Mouse (Mus musculus) stomach, postnatal 0 days (tissue): ENCODE results near the gene Eppin. TPM values are rescaled to one million over a fixed set of nuclear protein-coding genes. Genes with fewer than 3 reads are reported as not detected.

Experiments used
- ATAC-seq: fragments of 200-750 bp; cut with Nextera tagmentation; 2 replicates; pipeline ENCODE4 v1.8.0; 2017; ENCODE audit not compliant: low FRiP score, low TSS enrichment
- DNase-seq: peaks from one replicate; pipeline ENCODE4 v3.0.0-alpha.2; 2016; ENCODE audit warnings: low spot score
- H3K27ac ChIP-seq: fragments of 300-500 bp; sonication (generic); replicated peaks from 2 replicates; pipeline ENCODE4 v1.5.1; 2014; ENCODE audit warnings: mild to moderate bottlenecking, control low read depth
- H3K27me3 ChIP-seq: fragments of 300-500 bp; sonication (generic); 2 replicates; pipeline ENCODE4 v1.6.1; 2014; ENCODE audit warnings: low read length; ENCODE audit not compliant: control insufficient read depth, insufficient read depth
- H3K36me3 ChIP-seq: fragments of 300-500 bp; sonication (generic); 2 replicates; pipeline ENCODE4 v1.6.1; 2014; ENCODE audit warnings: low read length, mixed read lengths; ENCODE audit not compliant: control insufficient read depth, insufficient read depth
- H3K4me1 ChIP-seq: fragments of 300-500 bp; sonication (generic); replicated peaks from 2 replicates; pipeline ENCODE4 v1.6.1; 2014; ENCODE audit warnings: antibody characterized with exemption; ENCODE audit not compliant: control insufficient read depth, insufficient read depth
- H3K4me2 ChIP-seq: fragments of 300-500 bp; sonication (generic); replicated peaks from 2 replicates; pipeline ENCODE4 v1.6.1; 2014; ENCODE audit warnings: low read depth, mild to moderate bottlenecking, control low read depth, moderate library complexity
- H3K4me3 ChIP-seq: fragments of 300-500 bp; sonication (generic); 2 replicates; pipeline ENCODE4 v1.5.1; 2014; ENCODE audit warnings: low read depth, low read length, control low read depth
- H3K9ac ChIP-seq: fragments of 300-500 bp; sonication (generic); 2 replicates; pipeline ENCODE4 v1.6.1; 2014; ENCODE audit warnings: mild to moderate bottlenecking, low read length, control low read depth, mixed read lengths
- H3K9me3 ChIP-seq: fragments of 300-500 bp; sonication (generic); 2 replicates; pipeline ENCODE4 v1.6.1; 2016; ENCODE audit warnings: low read length; ENCODE audit not compliant: control insufficient read depth
- CTCF ChIP-seq: IDR thresholded peaks from 2 replicates; pipeline ENCODE4 v1.5.1; 2016; ENCODE audit warnings: antibody characterized with exemption, low read depth, mild to moderate bottlenecking, moderate library complexity
- EP300 ChIP-seq: optimal IDR thresholded peaks from 2 replicates; pipeline ENCODE3; 2016; ENCODE audit warnings: antibody characterized with exemption
- WGBS: fragments of 180-500 bp; shearing (Covaris S2); extraction: QIAGEN DNeasy Blood & Tissue Kit; methylation state at CpG from one replicate; pipeline ENCODE4 v1.1.7; 2014; 5-methylcytosine and 5-hydroxymethylcytosine counted together
- polyA plus RNA-seq: library from polyadenylated mRNA; unstranded; fragments of >200 nt; fragmentation: Nextera tagmentation; extraction: Ambion mirVana; gene quantifications from 2 replicates; pipeline ENCODE4 v1.2.1, GENCODE M21; 2015

The Eppin gene
- polyA plus RNA-seq, 1 experiment from 2014 or later, result not detected

DNA sequence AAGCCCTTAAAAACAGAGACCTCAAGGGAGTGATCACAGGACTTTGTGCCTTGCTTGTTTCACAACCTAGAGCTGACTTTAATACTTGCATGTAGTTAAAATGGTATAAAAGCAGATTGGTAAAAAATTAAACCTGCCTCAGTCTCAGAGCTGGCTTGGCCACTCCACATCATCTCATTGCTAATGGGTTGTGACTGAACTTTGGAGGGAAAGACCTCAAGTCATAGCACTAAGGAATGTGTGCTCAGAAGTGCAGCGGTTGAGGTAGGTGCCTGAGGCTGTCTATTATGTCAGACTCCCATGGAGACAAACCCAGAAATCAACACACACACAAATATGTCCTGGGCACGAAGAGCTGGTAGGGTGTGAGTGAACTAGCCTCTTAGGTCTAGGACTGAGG is 49.6 kb downstream of the Eppin start:
- ATAC-seq, result no peak
- Histone ChIP-seq H3K9me3 (no peaks in the 10 kb centered on the region), H3K4me3 (no peak overlapping the region), H3K4me2 (no peak overlapping the region), H3K27ac (0 out of 2 replicates have a peak overlapping the region, but pooled peaks have one; percentile 4), H3K4me1 (0 out of 2 replicates have a peak, but pooled peaks cover 4% of the 10 kb centered on the region), H3K27me3 (no peaks in the 10 kb centered on the region), H3K9ac (no peak overlapping the region), H3K36me3 (no peaks in the 10 kb centered on the region)
- no peak for TF ChIP-seq EP300
- DNase-seq, result no peak
- 42% methylated on average over 2 of the region's 2 CpGs for WGBS

DNA sequence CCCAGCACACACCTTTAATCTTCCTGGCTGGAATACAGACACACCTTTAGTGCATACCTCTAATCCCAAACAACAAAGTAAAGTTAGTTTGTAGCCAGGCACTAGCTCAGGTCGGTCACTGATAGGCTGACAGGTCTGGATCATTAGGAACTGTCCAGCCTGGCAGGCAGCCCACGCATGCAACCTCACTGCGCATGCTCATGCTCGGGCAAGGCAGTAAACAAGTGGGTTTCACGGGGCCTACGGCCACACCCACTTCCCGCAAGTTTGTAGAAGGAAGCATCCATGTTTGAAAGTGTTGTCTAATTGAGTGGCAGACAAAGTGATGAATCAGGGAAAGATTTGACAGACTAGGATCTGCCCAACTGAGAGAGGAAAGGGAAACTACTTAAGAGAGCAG is 50.8 kb downstream of the Eppin start:
- no peak overlapping the region for H3K4me2 ChIP-seq
- DNase-seq (no peak), ATAC-seq (no peak)
- 73% methylated on average over 7 of the region's 7 CpGs for WGBS
- H3K4me1 ChIP-seq, result 0 out of 2 replicates have a peak, but pooled peaks cover 4% of the 10 kb centered on the region
- no peaks in the 10 kb centered on the region for H3K36me3 ChIP-seq
- no peak for TF ChIP-seq EP300
- no peak for TF ChIP-seq CTCF
- no peaks in the 10 kb centered on the region for H3K27me3 ChIP-seq
- no peaks in the 10 kb centered on the region for H3K9me3 ChIP-seq
- H3K27ac ChIP-seq, result no peak overlapping the region
- no peak overlapping the region for H3K4me3 ChIP-seq
- no peak overlapping the region for H3K9ac ChIP-seq

GRCm38 (mm10) chr2:164542132-164542531 is 51.3 kb downstream of the Eppin start:
- Histone ChIP-seq H3K4me3 (no peak overlapping the region), H3K9ac (no peak overlapping the region), H3K4me2 (no peak overlapping the region), H3K4me1 (0 out of 2 replicates have a peak, but pooled peaks cover 4% of the 10 kb centered on the region), H3K36me3 (no peaks in the 10 kb centered on the region), H3K9me3 (no peaks in the 10 kb centered on the region), H3K27me3 (no peaks in the 10 kb centered on the region), H3K27ac (0 out of 2 replicates have a peak overlapping the region, but pooled peaks have one; percentile 40)
- peak; percentile 9; the same call in 1 of the 2 replicates for ATAC-seq
- TF ChIP-seq CTCF (no peak), EP300 (no peak)
- WGBS, result 44% methylated on average over 5 of the region's 5 CpGs
- DNase-seq, result no peak

DNA sequence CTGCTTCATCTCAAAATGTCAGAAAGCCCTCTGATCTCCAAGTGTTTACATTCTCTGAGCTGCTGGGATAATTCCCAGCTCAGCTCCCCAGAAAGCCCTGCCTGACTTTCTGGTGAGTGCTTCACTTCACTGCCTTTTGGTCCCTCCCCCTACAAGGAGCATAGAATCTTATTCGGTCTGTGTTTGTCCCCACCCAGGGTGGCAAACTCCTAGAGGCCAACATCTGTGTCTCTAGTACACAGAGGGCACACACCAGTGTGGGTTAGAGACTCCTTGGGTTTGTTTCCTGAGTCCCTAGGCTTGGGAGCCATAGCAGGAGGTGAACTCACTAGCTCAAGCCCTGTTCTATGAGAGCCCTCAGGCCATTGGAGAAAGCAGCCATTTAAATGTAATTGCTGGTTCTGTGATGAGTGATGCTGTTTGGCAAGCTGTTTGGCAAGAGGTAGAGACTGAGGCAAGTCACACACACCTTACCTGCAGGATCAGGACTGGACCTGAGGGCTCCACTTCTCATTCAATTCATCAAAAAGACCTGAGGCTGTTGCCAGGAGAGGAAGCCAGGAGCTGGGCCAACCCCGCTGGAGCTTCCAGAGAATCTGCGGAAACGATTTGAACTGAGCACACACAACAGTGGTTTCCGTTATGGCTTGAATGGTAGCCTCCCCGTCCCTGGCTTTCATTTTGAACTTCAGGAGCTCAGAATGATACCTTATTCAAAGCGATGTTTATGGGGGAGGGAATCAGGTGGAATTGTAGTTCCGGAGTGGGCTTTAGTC is 52.6 kb downstream of the Eppin start:
- peak overlapping the region; percentile 82 for H3K27ac ChIP-seq
- H3K27me3 ChIP-seq, result no peaks in the 10 kb centered on the region
- no peak for DNase-seq
- H3K4me2 ChIP-seq, result peak overlapping the region; percentile 31
- WGBS, result 22% methylated on average over 8 of the region's 8 CpGs
- ATAC-seq, result peak; percentile 14; the same call in 1 of the 2 replicates
- no peaks in the 10 kb centered on the region for H3K9me3 ChIP-seq
- TF ChIP-seq EP300, result no peak
- no peak for TF ChIP-seq CTCF
- H3K9ac ChIP-seq, result peak overlapping the region; percentile 8; the same call in 1 of the 2 replicates
- H3K4me1 ChIP-seq, result 0 out of 2 replicates have a peak, but pooled peaks cover 4% of the 10 kb centered on the region
- no peaks in the 10 kb centered on the region for H3K36me3 ChIP-seq
- no peak overlapping the region for H3K4me3 ChIP-seq

Other genes starting within 250 kb of the Eppin start
- gene Slpi, start 204.5 kb downstream of the Eppin start, polyA plus RNA-seq, result 4,305 and 4,348 TPM in 2 replicates
- 0.32 and 0.36 TPM in 2 replicates for gene Rbpjl, start 190.5 kb downstream of the Eppin start, polyA plus RNA-seq
- 2.0 and 3.1 TPM in 2 replicates for gene Matn4, start 188.4 kb downstream of the Eppin start, polyA plus RNA-seq
- gene Sdc4, start 149.7 kb downstream of the Eppin start, polyA plus RNA-seq, result 133 and 143 TPM in 2 replicates
- 46.9 and 48.6 TPM in 2 replicates for gene Sys1, start 136.6 kb downstream of the Eppin start, polyA plus RNA-seq
- 26.9 and 28.1 TPM in 2 replicates for gene Gm20458, start 132.6 kb downstream of the Eppin start, polyA plus RNA-seq
- gene Trp53tg5, start 119.9 kb downstream of the Eppin start, polyA plus RNA-seq, result not detected in 2 replicates
- 27.3 and 27.8 TPM in 2 replicates for gene Dbndd2, start 107.5 kb downstream of the Eppin start, polyA plus RNA-seq
- gene Pigt, start 96.1 kb downstream of the Eppin start, polyA plus RNA-seq, result 53.6 and 54.7 TPM in 2 replicates
- gene Wfdc2, start 31.2 kb downstream of the Eppin start, polyA plus RNA-seq, result 123 and 147 TPM in 2 replicates
- gene Spint3, start 20.1 kb downstream of the Eppin start, polyA plus RNA-seq, result not detected in 2 replicates
- 0.75 and 1.1 TPM in 2 replicates for gene Wfdc6a, start 8.1 kb downstream of the Eppin start, polyA plus RNA-seq
- gene Wfdc6b, start 19.9 kb upstream of the Eppin start, polyA plus RNA-seq, result not detected in 2 replicates
- not detected in 2 replicates for gene Wfdc8, start 20.0 kb upstream of the Eppin start, polyA plus RNA-seq
- gene Wfdc16, start 45.2 kb upstream of the Eppin start, polyA plus RNA-seq, result not detected in 2 replicates
- gene Wfdc10, start 62.5 kb upstream of the Eppin start, polyA plus RNA-seq, result 12.2 and 12.6 TPM in 2 replicates
- gene Wfdc9, start 63.0 kb upstream of the Eppin start, polyA plus RNA-seq, result 0.58 TPM in 1 of 2 replicates, not detected in the other
- gene Wfdc11, start 80.5 kb upstream of the Eppin start, polyA plus RNA-seq, result not detected in 2 replicates
- 2.1 and 2.6 TPM in 2 replicates for gene Wfdc13, start 91.5 kb upstream of the Eppin start, polyA plus RNA-seq
- gene Spint4, start 104.9 kb upstream of the Eppin start, polyA plus RNA-seq, result not detected in 2 replicates
- not detected in 2 replicates for gene Spint5, start 121.7 kb upstream of the Eppin start, polyA plus RNA-seq
- 1.4 TPM in 2 replicates for gene Wfdc3, start 152.3 kb upstream of the Eppin start, polyA plus RNA-seq
- 38.0 and 39.1 TPM in 2 replicates for gene Dnttip1, start 152.4 kb upstream of the Eppin start, polyA plus RNA-seq
- 74.1 and 104 TPM in 2 replicates for gene Ube2c, start 176.3 kb upstream of the Eppin start, polyA plus RNA-seq
- 7.0 and 8.5 TPM in 2 replicates for gene Tnnc2, start 186.4 kb upstream of the Eppin start, polyA plus RNA-seq
- gene Snx21, start 192.2 kb upstream of the Eppin start, polyA plus RNA-seq, result 13.9 and 14.9 TPM in 2 replicates
- gene Acot8, start 211.3 kb upstream of the Eppin start, polyA plus RNA-seq, result 39.4 and 43.8 TPM in 2 replicates
- gene Zswim3, start 211.5 kb upstream of the Eppin start, polyA plus RNA-seq, result 3.8 and 4.4 TPM in 2 replicates
- gene Zswim1, start 229.1 kb upstream of the Eppin start, polyA plus RNA-seq, result 10.1 and 11.4 TPM in 2 replicates
- gene Spata25, start 234.9 kb upstream of the Eppin start, polyA plus RNA-seq, result not detected in 2 replicates
- gene Ctsa, start 239.3 kb upstream of the Eppin start, polyA plus RNA-seq, result 107 and 114 TPM in 2 replicates
- 4.6 and 5.3 TPM in 2 replicates for gene Neurl2, start 239.9 kb upstream of the Eppin start, polyA plus RNA-seq